In genomic region chr1:132367692-132368506, GRCm38 (mm10) we compare ENCODE assay signal across 8 mouse cellular contexts. TPM values are rescaled to one million over a fixed set of nuclear protein-coding genes. Genes with fewer than 3 reads are reported as not detected.
DNase-seq lines count a peak whose midpoint lies in the region; ATAC-seq lines count a peak whose summit lies in the region.

No protein-coding gene starts in this region.

- H3K9ac ChIP-seq in heart, embryonic 14.5 days (ENCODE audit: low read length), result no peak overlapping the region
- H3K9ac ChIP-seq in liver, embryonic 12.5 days, result peak overlapping the region; percentile 91

- H3K36me3 ChIP-seq in heart, embryonic 14.5 days (ENCODE audit: control insufficient read depth, insufficient read depth, low read length), result peaks cover 20% of the 10 kb centered on the region
- peaks cover 89% of the 10 kb centered on the region for H3K36me3 ChIP-seq in liver, embryonic 12.5 days
- H3K36me3 ChIP-seq in splenic B cell, adult 2 months (ENCODE audit: control insufficient read depth, insufficient read depth, low read length, poor library complexity, severe bottlenecking), result no peaks in the 10 kb centered on the region

- peaks cover 22 to 35% of the 10 kb centered on the region in 2 experiments for H3K4me1 ChIP-seq in heart, embryonic 14.5 days (ENCODE audit: control insufficient read depth in 2 of 2, insufficient read depth in 2 of 2, low read length in 2 of 2)
- peaks cover 96% of the 10 kb centered on the region for H3K4me1 ChIP-seq in liver, embryonic 12.5 days

- 25% methylated on average over 7 of the region's 7 CpGs for WGBS in heart, embryonic 14.5 days
- WGBS in liver, embryonic 12.5 days (ENCODE audit: insufficient replicate concordance), result 15% methylated on average over 7 of the region's 7 CpGs

- peak overlapping the region in 1 of 2 experiments; percentile 11; a peak in 1 of 4 replicates for H3K27ac ChIP-seq in heart, embryonic 14.5 days (replicated peaks in 1 of 2; ENCODE audit: control insufficient read depth in 1 of 2, insufficient read depth in 1 of 2, low read depth in 2 of 2, low read length in 2 of 2)
- H3K27ac ChIP-seq in liver, embryonic 12.5 days, result peak overlapping the region; percentile 98

- no peak overlapping the region for H3K4me3 ChIP-seq in heart, embryonic 14.5 days (ENCODE audit: control insufficient read depth in 1 of 2, insufficient read depth in 1 of 2, low read depth in 1 of 2, low read length in 2 of 2)
- peak overlapping the region; percentile 89 for H3K4me3 ChIP-seq in liver, embryonic 12.5 days

- H3K27me3 ChIP-seq in heart, embryonic 14.5 days (ENCODE audit: control insufficient read depth, insufficient read depth, low read length), result no peaks in the 10 kb centered on the region
- no peaks in the 10 kb centered on the region for H3K27me3 ChIP-seq in liver, embryonic 12.5 days (replicated peaks)
- H3K27me3 ChIP-seq in splenic B cell, adult 2 months (ENCODE audit: control insufficient read depth, insufficient read depth, low read length, poor library complexity, severe bottlenecking), result no peaks in the 10 kb centered on the region

- no peak overlapping the region; the same call in 1 of the 2 replicates for H3K4me2 ChIP-seq in heart, embryonic 14.5 days (ENCODE audit: low read length)
- H3K4me2 ChIP-seq in liver, embryonic 12.5 days, result peak overlapping the region; percentile 75

- no peaks in the 10 kb centered on the region for H3K9me3 ChIP-seq in heart, embryonic 14.5 days (ENCODE audit: control insufficient read depth, low read length)
- no peaks in the 10 kb centered on the region for H3K9me3 ChIP-seq in liver, embryonic 12.5 days (replicated peaks)

- peak; percentile 94 for DNase-seq in c-Kit-negative CD71-positive TER-119-positive erythroid progenitor cells, embryonic 14.5 days (ENCODE audit: low read depth, low spot score)
- DNase-seq in kidney, postnatal 10 days, result peak; percentile 92
- peak; percentile 59 to 74 for DNase-seq in natural killer cell, adult 2 months (ENCODE audit: low spot score in 2 of 2)
- peak; percentile 88 for DNase-seq in splenic B cell, adult 2 months (ENCODE audit: low read depth, low spot score)

- ATAC-seq in CD4-positive, CD25-positive, alpha-beta regulatory T cell, adult 4 months, result peak; percentile 80
- ATAC-seq in erythroid progenitor cell, adult 5-6 weeks (replicated peaks; ENCODE audit: low FRiP score, poor library complexity, severe bottlenecking), result peak; percentile 90
- peak; percentile 73 for ATAC-seq in heart, embryonic 14.5 days (ENCODE audit: insufficient number of reproducible peaks, insufficient read depth, low FRiP score, low read depth)
- peak; percentile 93 for ATAC-seq in liver, embryonic 12.5 days

RNA-seq across cellular contexts. Expression of gene Tmcc2, which starts 23.2 kb away (rescaled TPM):
- polyA plus RNA-seq in CD4-positive, CD25-positive, alpha-beta regulatory T cell, adult 4 months (2017; shearing (Covaris generic)), result 1 to 10 TPM; 1.0 to 1.2 TPM
- 212 and 231 TPM in 2 replicates for total RNA-seq in erythroid progenitor cell, adult 5-6 weeks (2015; ENCODE audit: low replicate concordance)
- total RNA-seq in erythroid progenitor cell, adult 5-6 weeks (2017; ENCODE audit: low replicate concordance), result 244 and 297 TPM in 2 replicates
- polyA plus RNA-seq in heart, embryonic 14.5 days (2014; fragmentation: Nextera tagmentation; extraction: Ambion mirVana), result 8.1 and 10.1 TPM in 2 replicates
- polyA plus RNA-seq in liver, embryonic 12.5 days (2016; fragmentation: Nextera tagmentation; extraction: Ambion mirVana), result 342 and 350 TPM in 2 replicates

RNA-seq across cellular contexts. Expression of gene Dstyk, which starts 49.5 kb away (rescaled TPM):
- 1 to 10 TPM; 4.9 to 7.1 TPM for polyA plus RNA-seq in CD4-positive, CD25-positive, alpha-beta regulatory T cell, adult 4 months (2017; shearing (Covaris generic))
- 23.4 and 31.4 TPM in 2 replicates for total RNA-seq in erythroid progenitor cell, adult 5-6 weeks (2015; ENCODE audit: low replicate concordance)
- 34.3 and 48.6 TPM in 2 replicates for total RNA-seq in erythroid progenitor cell, adult 5-6 weeks (2017; ENCODE audit: low replicate concordance)
- 11.4 and 12.2 TPM in 2 replicates for polyA plus RNA-seq in heart, embryonic 14.5 days (2014; fragmentation: Nextera tagmentation; extraction: Ambion mirVana)
- 5.8 and 6.6 TPM in 2 replicates for polyA plus RNA-seq in liver, embryonic 12.5 days (2016; fragmentation: Nextera tagmentation; extraction: Ambion mirVana)

RNA-seq across cellular contexts. Expression of gene Nuak2, which starts 52.0 kb away (rescaled TPM):
- 1 to 10 TPM; 2.0 to 4.3 TPM for polyA plus RNA-seq in CD4-positive, CD25-positive, alpha-beta regulatory T cell, adult 4 months (2017; shearing (Covaris generic))
- total RNA-seq in erythroid progenitor cell, adult 5-6 weeks (2015; ENCODE audit: low replicate concordance), result 1.1 and 6.3 TPM in 2 replicates
- 3.7 TPM in 1 of 2 replicates, not detected in the other for total RNA-seq in erythroid progenitor cell, adult 5-6 weeks (2017; ENCODE audit: low replicate concordance)
- polyA plus RNA-seq in heart, embryonic 14.5 days (2014; fragmentation: Nextera tagmentation; extraction: Ambion mirVana), result 1.5 and 2.2 TPM in 2 replicates
- polyA plus RNA-seq in liver, embryonic 12.5 days (2016; fragmentation: Nextera tagmentation; extraction: Ambion mirVana), result 1.3 and 1.7 TPM in 2 replicates

Comparison
In these comparisons a context has a peak if more than half of its experiments do, and no peak if none do; other contexts are left out.
1. RNA of gene Tmcc2, which starts 23.2 kb away (polyA plus RNA-seq): 342 to 350 TPM in liver, embryonic 12.5 days; 8.1 to 10.1 TPM in heart, embryonic 14.5 days and 1.0 to 1.2 TPM in CD4-positive, CD25-positive, alpha-beta regulatory T cell, adult 4 months; every median in the first group is over 10 times any median in the second.
2. Peak in every context shown above with its lines, with median percentiles within 50 percentile points of each other: ATAC-seq and DNase-seq.